Mouse (Mus musculus) cerebellum, adult 11-12 months (tissue): ENCODE measurements around the gene 1500015O10Rik.

ENCODE experiments used
- DNase-seq: peaks from one replicate; pipeline ENCODE4 v3.0.0; 2022

Gene 1500015O10Rik

DNA sequence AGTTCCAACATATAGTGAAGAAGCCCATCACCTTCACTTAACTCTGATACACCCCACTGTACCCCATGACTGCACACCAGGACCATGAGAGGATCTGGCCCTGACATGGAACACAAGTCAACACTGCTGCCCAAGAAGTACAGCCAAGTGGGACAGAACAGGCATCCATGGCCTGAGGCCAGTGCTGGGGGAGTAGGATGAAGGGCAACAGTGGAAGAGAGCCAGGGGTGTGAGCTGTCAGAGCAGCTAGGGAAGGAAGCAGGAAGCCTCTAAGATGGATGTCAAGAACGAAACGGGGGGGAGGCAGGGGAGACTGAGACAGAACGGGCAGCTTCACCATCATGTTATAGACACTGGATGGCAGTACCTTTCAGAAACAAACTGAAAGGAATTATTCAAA lies 45.7 kb downstream of the 1500015O10Rik start:
- DNase-seq, result peak; percentile 51

DNA sequence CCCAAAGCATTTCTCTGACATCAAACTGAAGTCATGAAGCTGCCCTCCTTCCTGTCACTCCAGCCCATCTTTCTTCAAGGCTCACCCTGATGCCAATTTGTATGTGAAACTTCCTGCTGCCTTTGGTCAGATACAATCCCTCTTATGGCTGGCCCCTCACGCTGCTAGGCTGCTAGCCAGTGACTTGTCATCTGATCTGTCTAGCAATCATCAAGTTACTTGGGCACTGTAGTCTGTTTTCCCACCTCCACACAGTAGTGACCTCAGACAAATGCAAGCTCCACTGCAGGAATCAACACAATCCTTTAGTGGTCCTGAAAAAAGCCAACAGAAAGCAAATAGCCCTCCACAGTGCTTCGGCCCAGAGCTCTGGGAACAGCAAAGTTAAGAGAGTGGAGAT lies 50.8 kb downstream of the 1500015O10Rik start:
- no peak for DNase-seq

GRCm38 (mm10) chr1:43781672-43782071 lies 51.3 kb downstream of the 1500015O10Rik start:
- no peak for DNase-seq

DNA sequence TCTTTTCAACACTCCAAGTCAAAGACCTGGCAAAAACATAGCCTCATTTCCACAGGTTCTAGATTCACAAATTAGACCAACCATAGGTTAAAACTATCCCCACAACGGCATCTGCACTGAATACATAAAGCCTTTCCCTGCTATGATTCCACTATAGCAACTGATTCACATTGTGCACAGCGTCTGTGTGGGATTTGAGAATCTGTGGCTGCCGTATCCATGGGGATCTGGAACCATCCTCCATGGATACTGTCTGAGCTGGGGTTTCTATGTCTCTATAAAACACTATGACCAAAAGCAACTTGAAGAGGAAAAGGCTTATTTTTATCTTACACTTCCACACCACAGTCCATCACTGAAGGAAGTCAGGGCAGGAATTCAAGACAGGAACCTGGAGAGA lies 52.3 kb downstream of the 1500015O10Rik start:
- DNase-seq, result no peak

DNA sequence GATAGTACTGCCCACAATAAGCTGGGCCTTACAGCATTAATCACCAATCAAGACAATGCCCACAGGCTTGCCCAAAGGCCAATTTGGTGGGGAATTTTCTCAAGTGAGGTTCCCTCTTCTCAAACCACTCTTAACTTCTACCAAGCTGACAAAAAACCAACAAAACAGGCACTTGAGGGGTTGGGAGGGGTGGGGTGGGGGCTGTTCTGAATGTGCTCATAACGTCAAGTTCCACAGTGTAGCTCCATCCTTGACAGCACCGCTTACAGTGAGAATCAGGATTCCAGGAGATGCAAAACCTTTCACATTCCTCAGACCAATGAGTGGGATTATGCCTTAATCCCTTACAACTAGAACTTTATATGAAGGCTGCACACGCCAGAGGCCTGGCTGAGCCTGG lies 52.8 kb downstream of the 1500015O10Rik start:
- DNase-seq, result no peak

GRCm38 (mm10) chr1:43785316-43785715 lies 54.9 kb downstream of the 1500015O10Rik start:
- DNase-seq, result no peak

DNA sequence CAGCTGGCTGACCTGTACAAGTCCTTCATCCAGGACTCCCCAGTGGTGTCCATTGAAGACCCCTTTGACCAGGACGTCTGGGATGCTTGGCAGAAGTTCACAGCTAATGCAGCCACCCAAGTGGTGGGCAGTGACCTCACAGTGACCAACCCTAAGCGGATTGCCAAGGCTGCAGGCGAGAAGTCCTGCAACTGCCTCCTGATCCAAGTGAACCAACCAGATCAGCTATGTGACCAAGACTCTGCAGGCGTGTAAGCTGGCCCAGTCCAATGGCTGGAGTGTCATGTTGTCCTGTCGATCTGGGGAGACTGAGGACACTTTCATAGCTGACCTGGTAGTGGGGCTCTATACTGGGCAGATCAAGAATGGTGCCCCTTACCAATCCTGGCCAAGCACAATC lies 56.3 kb downstream of the 1500015O10Rik start:
- DNase-seq, result no peak

DNA sequence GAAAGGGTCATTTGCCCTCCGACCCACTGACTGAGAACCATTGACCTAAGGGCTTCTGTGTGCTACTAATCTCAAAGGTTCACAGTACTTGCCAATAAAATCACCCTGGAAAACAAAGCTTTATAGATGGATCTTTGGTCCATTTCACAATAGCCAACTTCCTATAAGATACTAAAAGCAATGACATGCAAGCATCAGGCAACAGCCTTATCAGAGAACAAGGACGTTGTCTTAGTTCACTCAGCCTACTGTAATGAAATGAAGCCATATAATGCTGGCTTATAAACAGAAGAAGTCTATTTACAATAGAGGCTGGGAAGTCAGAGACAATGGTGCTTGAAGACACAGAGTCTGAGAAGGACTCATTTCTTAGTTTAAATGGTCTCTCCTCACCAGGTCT lies 59.4 kb downstream of the 1500015O10Rik start:
- DNase-seq, result no peak
